15 mouse cellular contexts compared by ENCODE assay signal in the genomic region with DNA sequence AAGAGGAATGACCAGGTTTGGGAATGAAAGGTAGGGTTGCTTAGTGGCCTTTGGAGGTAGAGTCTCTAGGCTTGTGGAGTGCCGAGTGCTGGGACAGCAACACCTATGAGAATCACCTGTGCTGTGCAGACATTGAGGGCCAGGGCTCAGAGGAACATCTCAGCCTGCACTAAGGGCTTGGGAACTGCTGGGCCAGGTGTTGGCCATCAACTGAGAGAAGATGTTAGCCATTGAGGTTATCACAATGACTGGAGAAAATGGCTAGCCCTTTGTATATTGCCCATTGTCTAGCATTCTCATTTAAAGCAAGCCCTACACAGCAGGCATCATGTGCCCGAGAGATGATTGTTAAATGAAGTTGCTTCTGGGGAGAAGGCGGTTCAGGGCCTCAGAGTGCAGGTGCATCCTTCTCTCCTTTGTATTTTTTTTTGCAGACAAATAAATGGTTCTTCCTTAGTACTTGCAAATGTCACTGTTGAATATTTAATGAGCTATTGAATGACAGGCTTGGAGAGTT. TPM values are rescaled to one million over a fixed set of nuclear protein-coding genes. Genes with fewer than 3 reads are reported as not detected.
A peak's percentile ranks its signal among the peaks of the same experiment; 100 is the strongest.
DNase-seq lines count a peak whose midpoint lies in the region; ATAC-seq and TF ChIP-seq lines count a peak whose summit lies in the region.
"Had no signal": no experiment of that assay in that cellular context is flagged by ENCODE, and none has a peak within 500 bp of the region (broad histone marks: within the 10 kb centered on the region; RNA-seq: fewer than 3 reads in every experiment).

No protein-coding gene starts in this region.

- no peak overlapping the region for H3K4me2 ChIP-seq in hindbrain, embryonic 14.5 days (replicated peaks)
- H3K4me2 ChIP-seq in stomach, postnatal 0 days (replicated peaks; ENCODE audit: low read depth), result no peak overlapping the region
- H3K4me2 ChIP-seq: heart, embryonic 12.5 days; intestine, embryonic 15.5 days; limb, embryonic 12.5 days; lung, embryonic 14.5 days had no signal

- H3K4me1 ChIP-seq in E14TG2a.4 (replicated peaks; ENCODE audit: low read depth, low read length) (peaks cover 83% of the 10 kb centered on the region), ES-E14 (ENCODE audit: control insufficient read depth in 2 of 2, insufficient read depth in 2 of 2, low read length in 2 of 2, poor library complexity in 1 of 2) (peaks cover 14 to 30% of the 10 kb centered on the region in 2 experiments; a peak in 3 of 4 replicates)
- peaks cover 10% of the 10 kb centered on the region for H3K4me1 ChIP-seq in hindbrain, embryonic 14.5 days (replicated peaks; ENCODE audit: control insufficient read depth, insufficient read depth, low read length)
- no peaks in the 10 kb centered on the region for H3K4me1 ChIP-seq in stomach, postnatal 0 days (replicated peaks; ENCODE audit: control insufficient read depth, insufficient read depth)
- peaks cover 10% of the 10 kb centered on the region for H3K4me1 ChIP-seq in lung, adult 2 months (ENCODE audit: control insufficient read depth, insufficient read depth, low read length)

- H3K9ac ChIP-seq in ES-E14 (ENCODE audit: insufficient read depth, low read depth, low read length, poor library complexity, severe bottlenecking), result no peak overlapping the region
- H3K9ac ChIP-seq in hindbrain, embryonic 14.5 days, result peak overlapping the region; percentile 39; the same call in 1 of the 2 replicates
- no peak overlapping the region for H3K9ac ChIP-seq in stomach, postnatal 0 days (ENCODE audit: low read length)
- H3K9ac ChIP-seq: heart, embryonic 12.5 days; intestine, embryonic 15.5 days; limb, embryonic 12.5 days; lung, embryonic 14.5 days had no signal

- H3K4me3 ChIP-seq in layer of hippocampus, adult 2 months, result no peak overlapping the region
- H3K4me3 ChIP-seq in E14TG2a.4 (replicated peaks; ENCODE audit: low read length) (peak overlapping the region; percentile 21; the same call in 1 of the 2 replicates), ES-E14 (ENCODE audit: insufficient read depth in 1 of 2, low read depth in 1 of 2, low read length in 2 of 2, poor library complexity in 1 of 2, severe bottlenecking in 1 of 2) (no peak overlapping the region)
- H3K4me3 ChIP-seq in hindbrain, embryonic 14.5 days (replicated peaks; ENCODE audit: low read length), result no peak overlapping the region
- H3K4me3 ChIP-seq in stomach, postnatal 0 days (ENCODE audit: low read depth, low read length), result no peak overlapping the region
- no peak overlapping the region for H3K4me3 ChIP-seq in lung, adult 2 months (replicated peaks; ENCODE audit: extremely low read depth, low read depth, low read length)
- H3K4me3 ChIP-seq: heart, embryonic 12.5 days; intestine, embryonic 15.5 days; limb, embryonic 12.5 days had no signal

- H3K27me3 ChIP-seq in E14TG2a.4 (ENCODE audit: insufficient read depth, low read length), result no peaks in the 10 kb centered on the region
- H3K27me3 ChIP-seq in hindbrain, embryonic 14.5 days (ENCODE audit: control insufficient read depth, insufficient read depth, low read length), result no peaks in the 10 kb centered on the region
- H3K27me3 ChIP-seq in stomach, postnatal 0 days (ENCODE audit: control insufficient read depth, insufficient read depth, low read length), result no peaks in the 10 kb centered on the region
- H3K27me3 ChIP-seq: CH12.LX; heart, embryonic 12.5 days; intestine, embryonic 15.5 days; limb, embryonic 12.5 days had no signal

- no peak for ATAC-seq in hindbrain, embryonic 14.5 days (ENCODE audit: low FRiP score)
- no peak for ATAC-seq in stomach, postnatal 0 days (ENCODE audit: low FRiP score, low TSS enrichment)
- ATAC-seq: intestine, embryonic 15.5 days had no signal

- peak overlapping the region; percentile 15; the same call in 1 of the 2 replicates for H3K27ac ChIP-seq in layer of hippocampus, adult 2 months
- H3K27ac ChIP-seq in ES-E14 (ENCODE audit: insufficient read depth, low read depth, low read length, poor library complexity, severe bottlenecking), result peak overlapping the region; percentile 53; the same call in 1 of the 2 replicates
- peak overlapping the region; percentile 57; the same call in 1 of the 2 replicates for H3K27ac ChIP-seq in hindbrain, embryonic 14.5 days
- no peak overlapping the region for H3K27ac ChIP-seq in stomach, postnatal 0 days (replicated peaks)
- H3K27ac ChIP-seq: intestine, embryonic 15.5 days; limb, embryonic 12.5 days had no signal

- no peak for TF ChIP-seq POLR2A in lung, adult 2 months (IDR thresholded peaks at IDR 0.05; ENCODE audit: borderline replicate concordance, extremely low read depth, low read depth, low read length)

- TF ChIP-seq EP300 in stomach, postnatal 0 days (optimal IDR thresholded peaks at IDR 0.05), result no peak

- in situ Hi-C loops in ES-E14 (cut with MboI; ENCODE audit: low sequenced_read_pairs in 2 of 2, unreplicated experiment in 2 of 2), result no loop called here

- no peaks in the 10 kb centered on the region for H3K9me3 ChIP-seq in E14TG2a.4 (ENCODE audit: low read length)
- no peaks in the 10 kb centered on the region for H3K9me3 ChIP-seq in ES-E14 (ENCODE audit: control insufficient read depth, insufficient read depth, low read depth, low read length)
- H3K9me3 ChIP-seq in hindbrain, embryonic 14.5 days (ENCODE audit: control insufficient read depth, low read length), result no peaks in the 10 kb centered on the region
- H3K9me3 ChIP-seq in stomach, postnatal 0 days (ENCODE audit: control insufficient read depth, low read length), result no peaks in the 10 kb centered on the region
- H3K9me3 ChIP-seq: intestine, embryonic 15.5 days had no signal

- no peak for DNase-seq in layer of hippocampus, adult 2 months (ENCODE audit: low spot score in 2 of 2)
- DNase-seq in layer of hippocampus, adult 8-10 months (ENCODE audit: low spot score in 2 of 2), result no peak
- no peak for DNase-seq in ES-E14 (ENCODE audit: low read depth, low spot score)
- DNase-seq in hindbrain, embryonic 14.5 days (ENCODE audit: low spot score), result no peak
- DNase-seq in stomach, postnatal 0 days (ENCODE audit: low spot score), result no peak
- no peak for DNase-seq in lung, adult 2 months
- DNase-seq: cerebellum, adult 11-12 months; kidney, postnatal 14 days; layer of hippocampus, postnatal 36 days; lung, embryonic 14.5 days had no signal

- H3K36me3 ChIP-seq in E14TG2a.4 (ENCODE audit: insufficient read depth, low read length) (peaks cover 32% of the 10 kb centered on the region), ES-E14 (ENCODE audit: control insufficient read depth, insufficient read depth, low read length, poor library complexity, severe bottlenecking) (no peaks in the 10 kb centered on the region)
- H3K36me3 ChIP-seq in hindbrain, embryonic 14.5 days (replicated peaks; ENCODE audit: control insufficient read depth, insufficient read depth), result no peaks in the 10 kb centered on the region; the same call in 1 of the 2 replicates
- H3K36me3 ChIP-seq in stomach, postnatal 0 days (ENCODE audit: control insufficient read depth, insufficient read depth, low read length), result no peaks in the 10 kb centered on the region
- H3K36me3 ChIP-seq: intestine, embryonic 15.5 days had no signal

- TF ChIP-seq CTCF in layer of hippocampus, adult 2 months (conservative IDR thresholded peaks at IDR 0.05), result no peak
- no peak for TF ChIP-seq CTCF in E14TG2a.4 (conservative IDR thresholded peaks at IDR 0.05; ENCODE audit: low read length)
- no peak for TF ChIP-seq CTCF in stomach, postnatal 0 days (IDR thresholded peaks at IDR 0.05; ENCODE audit: low read depth)
- no peak for TF ChIP-seq CTCF in lung, adult 2 months (IDR thresholded peaks at IDR 0.05; ENCODE audit: insufficient read depth, low read length)

- WGBS in hindbrain, embryonic 14.5 days, result 40% methylated on average over 3 of the region's 3 CpGs
- 89% methylated on average over 3 of the region's 3 CpGs for WGBS in stomach, postnatal 0 days
- 86% methylated on average over 3 of the region's 3 CpGs for WGBS in lung, adult 2 months

TF ChIP-seq in ES-E14, 5 proteins besides CTCF, POLR2A, EP300 and RAD21:
- TF ChIP-seq ZC3H11A (IDR thresholded peaks at IDR 0.05; ENCODE audit: borderline replicate concordance, low read depth, low read length) (no peak), MAFK (IDR thresholded peaks at IDR 0.05; ENCODE audit: insufficient read depth, low read depth, low read length) (0 out of 2 replicates have a peak, but pooled peaks have one; percentile 12)

RNA-seq across cellular contexts. Expression of gene Pptc7, which starts 10.1 kb away (rescaled TPM):
- 10 to 100 TPM; 39.8 to 41.1 TPM for total RNA-seq in layer of hippocampus, adult 2 months (2021)
- total RNA-seq in layer of hippocampus, adult 8-10 months (2022), result 10 to 100 TPM; 41.0 to 48.0 (median 43.7) TPM
- total RNA-seq in ES-E14 (2012; rRNA removed), result 21.1 and 21.2 TPM in 2 replicates
- polyA plus RNA-seq in hindbrain, embryonic 14.5 days (2014; fragmentation: Nextera tagmentation; extraction: Ambion mirVana), result 8.4 and 8.5 TPM in 2 replicates
- polyA plus RNA-seq in stomach, postnatal 0 days (2015; fragmentation: Nextera tagmentation; extraction: Ambion mirVana), result 7.8 and 8.2 TPM in 2 replicates
- polyA plus RNA-seq in lung, adult 2 months (2012; rRNA removed), result 30.4 and 35.3 TPM in 2 replicates

RNA-seq across cellular contexts. Expression of gene Tctn1, which starts 30.0 kb away (rescaled TPM):
- total RNA-seq in layer of hippocampus, adult 2 months (2021), result 10 to 100 TPM; 15.2 TPM
- total RNA-seq in layer of hippocampus, adult 8-10 months (2022), result 10 to 100 TPM; 14.7 to 17.7 (median 16.1) TPM
- total RNA-seq in ES-E14 (2012; rRNA removed), result 15.4 and 23.7 TPM in 2 replicates
- 4.4 and 6.5 TPM in 2 replicates for polyA plus RNA-seq in hindbrain, embryonic 14.5 days (2014; fragmentation: Nextera tagmentation; extraction: Ambion mirVana)
- 2.3 TPM in 2 replicates for polyA plus RNA-seq in stomach, postnatal 0 days (2015; fragmentation: Nextera tagmentation; extraction: Ambion mirVana)
- 29.8 and 33.2 TPM in 2 replicates for polyA plus RNA-seq in lung, adult 2 months (2012; rRNA removed)

RNA-seq across cellular contexts. Expression of gene Rad9b, which starts 59.8 kb away (rescaled TPM):
- 1 to 10 TPM; 5.1 to 5.9 TPM for total RNA-seq in layer of hippocampus, adult 2 months (2021)
- 1 to 10 TPM; 3.2 to 5.0 (median 4.1) TPM for total RNA-seq in layer of hippocampus, adult 8-10 months (2022)
- total RNA-seq in ES-E14 (2012; rRNA removed), result 20.5 and 23.9 TPM in 2 replicates
- polyA plus RNA-seq in hindbrain, embryonic 14.5 days (2014; fragmentation: Nextera tagmentation; extraction: Ambion mirVana), result 15.5 and 16.2 TPM in 2 replicates
- polyA plus RNA-seq in stomach, postnatal 0 days (2015; fragmentation: Nextera tagmentation; extraction: Ambion mirVana), result 5.2 and 5.3 TPM in 2 replicates
- 2.6 and 2.9 TPM in 2 replicates for polyA plus RNA-seq in lung, adult 2 months (2012; rRNA removed)

RNA-seq across cellular contexts. Expression of gene Vps29, which starts 59.9 kb away (rescaled TPM):
- total RNA-seq in layer of hippocampus, adult 2 months (2021), result 100 to 1,000 TPM; 173 to 186 TPM
- total RNA-seq in layer of hippocampus, adult 8-10 months (2022), result 100 to 1,000 TPM; 164 to 207 (median 188) TPM
- 101 and 135 TPM in 2 replicates for total RNA-seq in ES-E14 (2012; rRNA removed)
- 342 and 352 TPM in 2 replicates for polyA plus RNA-seq in hindbrain, embryonic 14.5 days (2014; fragmentation: Nextera tagmentation; extraction: Ambion mirVana)
- polyA plus RNA-seq in stomach, postnatal 0 days (2015; fragmentation: Nextera tagmentation; extraction: Ambion mirVana), result 187 and 191 TPM in 2 replicates
- 29.8 and 58.1 TPM in 2 replicates for polyA plus RNA-seq in lung, adult 2 months (2012; rRNA removed)
